Mouse (Mus musculus): ENCODE measurements at regions not wholly inside any gene's neighbourhood (a gene's known extent, or its start where the extent isn't known, plus 50 kb on each side); places are given as distances from the start of the nearest gene placed in this dataset.
A peak's percentile ranks its signal among the peaks of the same experiment; 100 is the strongest.

- DNase-seq: no peak
Measured at GRCm38 (mm10) chr15:9898211-9898610, 149.5 kb upstream of the Spef2 start.

GRCm38 (mm10) chr15:9893146-9893545, 144.5 kb upstream of the Spef2 start:
- DNase-seq: no peak
- intact Hi-C loops (cut with DNase I): no loop called here

More at GRCm38 (mm10) chr15:9898211-9898610, 149.5 kb upstream of the Spef2 start:
- intact Hi-C loops (cut with DNase I): no loop called here

GRCm38 (mm10) chr15:9892208-9892607, 143.5 kb upstream of the Spef2 start:
- no peak for DNase-seq
- intact Hi-C loops (cut with DNase I): no loop called here

DNA sequence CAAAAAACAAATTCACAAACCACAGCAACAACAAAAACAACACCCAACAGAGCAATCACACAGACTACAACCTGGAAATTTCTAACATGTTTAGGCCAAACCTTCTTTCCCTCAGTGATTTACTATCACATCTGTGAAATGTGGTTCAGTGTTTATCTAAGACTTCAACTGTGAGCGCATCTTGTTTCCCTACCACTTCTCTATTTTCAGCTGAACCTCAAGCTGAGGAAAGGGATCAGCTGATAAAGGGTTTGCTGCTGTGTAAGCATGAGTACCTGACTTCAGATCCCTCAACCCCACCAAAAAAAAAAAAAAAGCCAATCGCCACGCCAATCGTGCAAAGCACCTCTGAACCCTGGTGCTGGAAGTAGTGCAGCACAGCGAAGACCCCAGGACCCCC, 142.8 kb upstream of the Spef2 start:
- intact Hi-C loops (cut with DNase I): no loop called here
- DNase-seq: no peak

DNA sequence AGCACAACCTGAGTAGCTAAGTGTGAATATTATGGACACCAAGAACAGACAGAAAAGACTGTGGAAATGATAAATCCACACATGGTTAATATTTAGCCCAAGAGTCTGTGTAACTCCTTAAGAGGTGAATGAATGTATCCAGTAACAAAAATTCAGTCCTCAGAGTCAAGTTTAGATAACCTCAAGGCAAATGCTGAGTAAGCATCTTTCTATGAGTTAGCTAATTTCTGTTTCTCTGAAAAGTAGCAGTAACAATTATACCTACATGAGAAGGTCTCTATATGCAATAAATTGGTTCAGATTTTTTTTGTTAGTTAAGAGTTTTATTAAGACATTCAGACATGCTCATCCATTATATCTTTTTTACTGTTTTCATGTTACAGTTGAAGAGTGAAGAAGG, 127.1 kb upstream of the Spef2 start:
- intact Hi-C loops (cut with DNase I): no loop called here
- no peak for DNase-seq

DNA sequence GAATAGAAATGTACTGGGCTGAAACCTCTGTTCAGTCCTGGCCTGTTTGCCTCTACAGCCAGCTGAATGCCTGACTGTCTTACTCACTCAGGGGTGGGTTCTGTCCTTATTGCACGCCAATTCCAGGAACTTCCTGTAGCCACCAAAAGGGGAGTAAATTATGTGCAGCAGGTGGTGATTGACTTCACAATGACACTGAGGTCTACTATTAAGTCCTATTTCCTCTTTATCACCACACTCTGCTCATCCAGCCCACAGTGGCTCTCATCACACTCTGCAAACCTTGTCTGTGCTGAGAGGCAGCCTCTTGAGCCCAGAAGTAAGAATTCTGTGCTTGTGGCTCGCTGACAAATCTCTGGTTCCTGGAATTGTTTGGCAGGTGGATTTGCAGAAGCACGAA, 121.5 kb upstream of the Spef2 start:
- no peak for DNase-seq
- intact Hi-C loops (cut with DNase I): no loop called here

GRCm38 (mm10) chr15:9864778-9865177, 116.1 kb upstream of the Spef2 start:
- peak; percentile 10 to 27 for DNase-seq
- intact Hi-C loops (cut with DNase I): no loop called here

GRCm38 (mm10) chr15:9861825-9862224, 113.2 kb upstream of the Spef2 start:
- no peak for DNase-seq
- intact Hi-C loops (cut with DNase I): no loop called here

GRCm38 (mm10) chr15:9839681-9840080, 91.0 kb upstream of the Spef2 start:
- DNase-seq: no peak
- intact Hi-C loops (cut with DNase I): no loop called here

DNA sequence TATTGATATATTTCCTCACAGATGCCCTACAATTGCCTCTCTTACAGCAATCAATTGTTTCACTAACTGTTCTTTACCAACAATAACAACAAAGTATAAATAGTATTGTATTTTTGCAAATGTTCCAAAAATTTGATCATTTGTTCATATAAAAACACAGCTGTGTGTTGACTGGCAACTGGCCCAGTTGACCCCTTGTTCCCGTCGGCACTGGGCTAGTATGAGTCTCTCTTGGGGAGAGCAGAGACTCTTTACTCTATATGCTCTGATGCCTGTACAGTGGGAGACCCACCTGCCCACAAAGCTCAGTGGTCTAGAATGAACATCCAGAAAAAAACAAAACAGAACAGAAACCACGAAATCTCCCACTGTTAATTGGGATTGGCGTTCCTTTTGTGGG, 86.4 kb upstream of the Spef2 start:
- intact Hi-C loops (cut with DNase I): no loop called here
- peak; percentile 10 to 18 for DNase-seq

- intact Hi-C loops (cut with DNase I): no loop called here
- no peak for DNase-seq
Measured at GRCm38 (mm10) chr15:9804469-9804868, 55.8 kb upstream of the Spef2 start.
